Mouse (Mus musculus): ENCODE data around the gene Ccdc113. TPM values are rescaled to one million over a fixed set of nuclear protein-coding genes. Genes with fewer than 3 reads are reported as not detected.

The Ccdc113 gene
- polyA plus RNA-seq, 1 experiment from 2014 or later, result 2.4 TPM

GRCm38 (mm10) chr8:95543065-95543464 lies 9.2 kb downstream of the Ccdc113 start:
- Histone ChIP-seq H3K27me3 (ENCODE audit: control insufficient read depth, insufficient read depth, low read length) (no peaks in the 10 kb centered on the region), H3K4me2 (ENCODE audit: low read length) (no peak overlapping the region), H3K4me3 (ENCODE audit: control insufficient read depth in 1 of 2, insufficient read depth in 1 of 2, low read depth in 1 of 2, low read length in 2 of 2) (no peak overlapping the region), H3K36me3 (ENCODE audit: control insufficient read depth, insufficient read depth, low read length) (no peaks in the 10 kb centered on the region), H3K4me1 (ENCODE audit: control insufficient read depth in 2 of 2, insufficient read depth in 2 of 2, low read length in 2 of 2) (no peaks in the 10 kb centered on the region; a peak in 2 of 4 replicates), H3K27ac (replicated peaks in 1 of 2; ENCODE audit: control insufficient read depth in 1 of 2, insufficient read depth in 1 of 2, low read depth in 2 of 2, low read length in 2 of 2) (no peak overlapping the region), H3K9ac (ENCODE audit: low read length) (no peak overlapping the region), H3K9me3 (ENCODE audit: control insufficient read depth, low read length) (0 out of 2 replicates have a peak, but pooled peaks cover 3% of the 10 kb centered on the region)
- WGBS, result 87% methylated on average over 3 of the region's 3 CpGs
- ATAC-seq (ENCODE audit: insufficient number of reproducible peaks, insufficient read depth, low FRiP score, low read depth), result no peak

- H3K4me2 ChIP-seq (ENCODE audit: low read length), result no peak overlapping the region
- H3K9me3 ChIP-seq (ENCODE audit: control insufficient read depth, low read length), result 0 out of 2 replicates have a peak, but pooled peaks cover 3% of the 10 kb centered on the region
- H3K27ac ChIP-seq (replicated peaks in 1 of 2; ENCODE audit: control insufficient read depth in 1 of 2, insufficient read depth in 1 of 2, low read depth in 2 of 2, low read length in 2 of 2), result no peak overlapping the region
- 74% methylated on average over 17 of the region's 17 CpGs for WGBS
- no peaks in the 10 kb centered on the region for H3K27me3 ChIP-seq (ENCODE audit: control insufficient read depth, insufficient read depth, low read length)
- peaks cover 0 to 2% of the 10 kb centered on the region in 2 experiments; a peak in 2 of 4 replicates for H3K4me1 ChIP-seq (ENCODE audit: control insufficient read depth in 2 of 2, insufficient read depth in 2 of 2, low read length in 2 of 2)
- no peak for ATAC-seq (ENCODE audit: insufficient number of reproducible peaks, insufficient read depth, low FRiP score, low read depth)
- no peaks in the 10 kb centered on the region for H3K36me3 ChIP-seq (ENCODE audit: control insufficient read depth, insufficient read depth, low read length)
- no peak overlapping the region for H3K9ac ChIP-seq (ENCODE audit: low read length)
- no peak overlapping the region for H3K4me3 ChIP-seq (ENCODE audit: control insufficient read depth in 1 of 2, insufficient read depth in 1 of 2, low read depth in 1 of 2, low read length in 2 of 2)
Observed at GRCm38 (mm10) chr8:95545815-95546214, 11.9 kb downstream of the Ccdc113 start.

DNA sequence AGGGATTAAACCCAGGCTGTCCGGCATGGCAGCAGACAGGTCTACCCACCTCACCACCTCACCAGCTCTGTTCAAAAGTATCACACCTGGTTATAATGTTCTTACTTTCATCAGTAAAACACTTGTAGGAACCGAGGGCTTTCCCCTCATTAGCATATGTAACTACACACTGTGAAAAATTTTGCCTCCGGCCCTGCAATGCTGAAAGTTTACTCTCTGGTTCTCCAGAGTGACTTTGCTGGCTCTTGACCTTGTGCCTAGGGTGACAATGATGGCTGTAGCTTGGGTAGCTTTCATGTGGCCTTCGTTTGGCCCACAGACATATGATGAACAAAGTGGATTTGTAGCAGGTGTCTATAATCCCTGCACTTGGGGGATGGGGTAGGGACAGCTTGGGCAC lies 13.1 kb downstream of the Ccdc113 start:
- no peaks in the 10 kb centered on the region for H3K27me3 ChIP-seq (ENCODE audit: control insufficient read depth, insufficient read depth, low read length)
- H3K4me1 ChIP-seq (ENCODE audit: control insufficient read depth in 2 of 2, insufficient read depth in 2 of 2, low read length in 2 of 2), result peaks cover 0 to 2% of the 10 kb centered on the region in 2 experiments; a peak in 2 of 4 replicates
- 83% methylated on average over 4 of the region's 4 CpGs for WGBS
- H3K4me3 ChIP-seq (ENCODE audit: control insufficient read depth in 1 of 2, insufficient read depth in 1 of 2, low read depth in 1 of 2, low read length in 2 of 2), result no peak overlapping the region
- no peak overlapping the region for H3K9ac ChIP-seq (ENCODE audit: low read length)
- no peak for ATAC-seq (ENCODE audit: insufficient number of reproducible peaks, insufficient read depth, low FRiP score, low read depth)
- H3K9me3 ChIP-seq (ENCODE audit: control insufficient read depth, low read length), result 0 out of 2 replicates have a peak, but pooled peaks cover 3% of the 10 kb centered on the region
- no peak overlapping the region for H3K27ac ChIP-seq (replicated peaks in 1 of 2; ENCODE audit: control insufficient read depth in 1 of 2, insufficient read depth in 1 of 2, low read depth in 2 of 2, low read length in 2 of 2)
- H3K36me3 ChIP-seq (ENCODE audit: control insufficient read depth, insufficient read depth, low read length), result no peaks in the 10 kb centered on the region
- H3K4me2 ChIP-seq (ENCODE audit: low read length), result no peak overlapping the region

GRCm38 (mm10) chr8:95547931-95548330 lies 14.0 kb downstream of the Ccdc113 start:
- no peaks in the 10 kb centered on the region for H3K9me3 ChIP-seq (ENCODE audit: control insufficient read depth, low read length)
- peaks cover 0 to 2% of the 10 kb centered on the region in 2 experiments; a peak in 2 of 4 replicates for H3K4me1 ChIP-seq (ENCODE audit: control insufficient read depth in 2 of 2, insufficient read depth in 2 of 2, low read length in 2 of 2)
- no peak for ATAC-seq (ENCODE audit: insufficient number of reproducible peaks, insufficient read depth, low FRiP score, low read depth)
- H3K27ac ChIP-seq (replicated peaks in 1 of 2; ENCODE audit: control insufficient read depth in 1 of 2, insufficient read depth in 1 of 2, low read depth in 2 of 2, low read length in 2 of 2), result no peak overlapping the region
- no peak overlapping the region for H3K9ac ChIP-seq (ENCODE audit: low read length)
- H3K36me3 ChIP-seq (ENCODE audit: control insufficient read depth, insufficient read depth, low read length), result no peaks in the 10 kb centered on the region
- H3K27me3 ChIP-seq (ENCODE audit: control insufficient read depth, insufficient read depth, low read length), result no peaks in the 10 kb centered on the region
- WGBS, result 51% methylated on average over 8 of the region's 8 CpGs
- H3K4me3 ChIP-seq (ENCODE audit: control insufficient read depth in 1 of 2, insufficient read depth in 1 of 2, low read depth in 1 of 2, low read length in 2 of 2), result no peak overlapping the region
- H3K4me2 ChIP-seq (ENCODE audit: low read length), result no peak overlapping the region

DNA sequence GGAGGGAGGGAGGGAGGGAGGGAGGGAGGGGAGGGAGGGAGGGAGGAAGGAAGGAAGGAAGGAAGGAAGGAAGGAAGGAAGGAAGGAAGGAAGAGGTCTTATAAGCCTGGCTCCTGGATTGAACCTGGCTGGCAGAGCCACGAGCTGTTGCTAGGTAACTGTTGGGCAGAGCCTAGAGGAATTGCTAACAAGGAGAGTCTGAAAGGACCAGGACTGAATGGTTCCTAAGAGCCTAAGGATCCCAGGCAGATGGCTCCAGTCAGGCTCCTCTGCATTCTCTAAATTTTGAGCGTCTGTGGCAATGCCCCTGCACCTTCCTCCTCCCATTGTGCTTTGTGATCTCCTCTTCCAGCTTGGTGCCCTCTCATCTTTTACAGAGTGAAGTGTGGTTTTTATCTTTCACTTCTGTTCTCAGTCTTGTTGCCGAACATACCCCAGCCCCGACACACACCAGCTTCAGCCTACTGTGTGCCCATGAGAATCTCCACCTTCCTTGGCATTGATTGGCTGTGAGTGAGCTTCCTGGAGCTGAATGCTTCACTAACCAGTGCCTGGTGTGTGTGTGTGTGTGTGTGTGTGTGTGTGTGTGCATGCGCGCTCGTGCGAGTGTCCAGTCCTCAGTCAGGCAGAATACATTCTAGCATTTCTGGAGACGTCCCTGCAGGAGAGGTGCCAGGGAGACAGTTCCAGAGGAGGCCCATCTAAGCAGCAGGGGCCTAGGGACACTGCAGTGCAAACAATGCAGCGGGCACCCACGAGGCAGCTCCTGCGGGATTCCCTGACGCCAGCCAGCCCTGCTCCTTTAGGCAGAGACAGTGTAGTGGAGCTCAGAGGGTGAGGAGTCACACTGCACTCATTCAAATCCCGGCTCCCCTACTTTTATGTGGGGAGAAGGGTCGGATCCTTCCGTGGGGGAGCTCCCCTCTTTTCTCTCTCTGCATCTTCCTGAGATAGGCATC lies 16.3 kb downstream of the Ccdc113 start:
- Histone ChIP-seq H3K9me3 (ENCODE audit: control insufficient read depth, low read length) (no peaks in the 10 kb centered on the region), H3K4me2 (ENCODE audit: low read length) (no peak overlapping the region), H3K36me3 (ENCODE audit: control insufficient read depth, insufficient read depth, low read length) (no peaks in the 10 kb centered on the region), H3K4me1 (ENCODE audit: control insufficient read depth in 2 of 2, insufficient read depth in 2 of 2, low read length in 2 of 2) (peaks cover 0 to 2% of the 10 kb centered on the region in 2 experiments; a peak in 2 of 4 replicates), H3K9ac (ENCODE audit: low read length) (no peak overlapping the region), H3K27me3 (ENCODE audit: control insufficient read depth, insufficient read depth, low read length) (no peaks in the 10 kb centered on the region), H3K4me3 (ENCODE audit: control insufficient read depth in 1 of 2, insufficient read depth in 1 of 2, low read depth in 1 of 2, low read length in 2 of 2) (no peak overlapping the region), H3K27ac (replicated peaks in 1 of 2; ENCODE audit: control insufficient read depth in 1 of 2, insufficient read depth in 1 of 2, low read depth in 2 of 2, low read length in 2 of 2) (no peak overlapping the region)
- 65% methylated on average over 16 of the region's 16 CpGs for WGBS
- ATAC-seq (ENCODE audit: insufficient number of reproducible peaks, insufficient read depth, low FRiP score, low read depth), result no peak

DNA sequence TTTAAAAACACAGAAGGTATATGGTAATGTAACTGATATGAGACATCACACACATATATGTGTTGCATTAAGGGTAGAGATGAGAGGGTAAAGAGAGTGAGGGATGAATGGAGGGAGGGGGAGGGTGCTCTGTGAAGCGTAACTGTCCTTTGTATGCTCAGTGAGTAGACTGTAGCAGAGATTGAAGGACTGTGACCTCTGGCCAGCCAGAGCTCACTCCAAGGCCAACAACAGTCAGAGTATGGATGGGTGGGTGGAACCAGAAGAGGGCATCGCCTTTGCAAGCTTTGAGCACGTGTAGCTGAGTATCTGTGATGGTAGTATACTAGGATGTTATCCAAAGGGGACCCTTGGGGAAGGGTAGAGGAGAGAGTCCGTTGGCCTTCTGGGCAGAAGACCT lies 17.7 kb downstream of the Ccdc113 start:
- peaks cover 0 to 2% of the 10 kb centered on the region in 2 experiments; a peak in 2 of 4 replicates for H3K4me1 ChIP-seq (ENCODE audit: control insufficient read depth in 2 of 2, insufficient read depth in 2 of 2, low read length in 2 of 2)
- H3K27me3 ChIP-seq (ENCODE audit: control insufficient read depth, insufficient read depth, low read length), result no peaks in the 10 kb centered on the region
- H3K27ac ChIP-seq (replicated peaks in 1 of 2; ENCODE audit: control insufficient read depth in 1 of 2, insufficient read depth in 1 of 2, low read depth in 2 of 2, low read length in 2 of 2), result no peak overlapping the region
- H3K9me3 ChIP-seq (ENCODE audit: control insufficient read depth, low read length), result no peaks in the 10 kb centered on the region
- H3K4me3 ChIP-seq (ENCODE audit: control insufficient read depth in 1 of 2, insufficient read depth in 1 of 2, low read depth in 1 of 2, low read length in 2 of 2), result no peak overlapping the region
- H3K9ac ChIP-seq (ENCODE audit: low read length), result no peak overlapping the region
- no peak for ATAC-seq (ENCODE audit: insufficient number of reproducible peaks, insufficient read depth, low FRiP score, low read depth)
- H3K36me3 ChIP-seq (ENCODE audit: control insufficient read depth, insufficient read depth, low read length), result no peaks in the 10 kb centered on the region
- H3K4me2 ChIP-seq (ENCODE audit: low read length), result no peak overlapping the region
- 73% methylated on average over 4 of the region's 4 CpGs for WGBS

- 97% methylated on average over 2 of the region's 2 CpGs for WGBS
- H3K9ac ChIP-seq (ENCODE audit: low read length), result no peak overlapping the region
- ATAC-seq (ENCODE audit: insufficient number of reproducible peaks, insufficient read depth, low FRiP score, low read depth), result no peak
- H3K27me3 ChIP-seq (ENCODE audit: control insufficient read depth, insufficient read depth, low read length), result no peaks in the 10 kb centered on the region
- H3K9me3 ChIP-seq (ENCODE audit: control insufficient read depth, low read length), result no peaks in the 10 kb centered on the region
- no peaks in the 10 kb centered on the region for H3K36me3 ChIP-seq (ENCODE audit: control insufficient read depth, insufficient read depth, low read length)
- no peaks in the 10 kb centered on the region for H3K4me1 ChIP-seq (ENCODE audit: control insufficient read depth in 2 of 2, insufficient read depth in 2 of 2, low read length in 2 of 2)
- no peak overlapping the region for H3K27ac ChIP-seq (replicated peaks in 1 of 2; ENCODE audit: control insufficient read depth in 1 of 2, insufficient read depth in 1 of 2, low read depth in 2 of 2, low read length in 2 of 2)
- no peak overlapping the region for H3K4me3 ChIP-seq (ENCODE audit: control insufficient read depth in 1 of 2, insufficient read depth in 1 of 2, low read depth in 1 of 2, low read length in 2 of 2)
- no peak overlapping the region for H3K4me2 ChIP-seq (ENCODE audit: low read length)
Observed at GRCm38 (mm10) chr8:95555963-95556362, 22.1 kb downstream of the Ccdc113 start.
